Mouse (Mus musculus) neural tube, embryonic 11.5 days (tissue): ENCODE results near the gene Ehbp1. TPM values are rescaled to one million over a fixed set of nuclear protein-coding genes. Genes with fewer than 3 reads are reported as not detected.

Experiments
- ATAC-seq: fragments of 200-750 bp; cut with Nextera tagmentation; 2 replicates; pipeline ENCODE4 v1.8.0; 2017; ENCODE audit warnings: moderate number of reproducible peaks, mild to moderate bottlenecking, moderate TSS enrichment, moderate library complexity; ENCODE audit not compliant: insufficient read depth, low FRiP score, low TSS enrichment
- DNase-seq: peaks from one replicate; pipeline ENCODE4 v3.0.0-alpha.2; 2015; ENCODE audit warnings: low spot score
- H3K27ac ChIP-seq: fragments of 300-500 bp; sonication (generic); 2 replicates; pipeline ENCODE4 v1.5.1; 2014; ENCODE audit warnings: low read depth, mild to moderate bottlenecking, low read length
- H3K27me3 ChIP-seq: fragments of 300-500 bp; sonication (generic); 2 replicates; pipeline ENCODE4 v1.6.1; 2014; ENCODE audit warnings: mild to moderate bottlenecking, low read length, mixed read lengths; ENCODE audit not compliant: control insufficient read depth, insufficient read depth
- H3K36me3 ChIP-seq: fragments of 300-500 bp; sonication (generic); 2 replicates; pipeline ENCODE4 v1.6.1; 2014; ENCODE audit warnings: mild to moderate bottlenecking, low read length, moderate library complexity, mixed read lengths; ENCODE audit not compliant: control insufficient read depth, insufficient read depth
- H3K4me1 ChIP-seq: fragments of 300-500 bp; sonication (generic); 2 replicates; pipeline ENCODE4 v1.6.1; 2014; ENCODE audit warnings: low read length, mixed read lengths; ENCODE audit not compliant: control insufficient read depth, insufficient read depth
- H3K4me2 ChIP-seq: fragments of 300-500 bp; sonication (generic); 2 replicates; pipeline ENCODE4 v1.6.1; 2014; ENCODE audit warnings: low read depth, mild to moderate bottlenecking, moderate library complexity
- H3K4me3 ChIP-seq: fragments of 300-500 bp; sonication (generic); 2 replicates; pipeline ENCODE4 v1.5.1; 2014; ENCODE audit warnings: low read depth, low read length
- H3K9ac ChIP-seq: fragments of 300-500 bp; sonication (generic); 2 replicates; pipeline ENCODE4 v1.6.1; 2014; ENCODE audit warnings: mild to moderate bottlenecking, low read length
- H3K9me3 ChIP-seq: fragments of 300-500 bp; sonication (generic); 2 replicates; pipeline ENCODE4 v1.6.1; 2016; ENCODE audit warnings: low read length; ENCODE audit not compliant: control insufficient read depth
- WGBS: fragments of 180-500 bp; shearing (Covaris S2); extraction: QIAGEN DNeasy Blood & Tissue Kit; methylation state at CpG from one replicate; pipeline ENCODE4 v1.1.7; 2014; 5-methylcytosine and 5-hydroxymethylcytosine counted together
- polyA plus RNA-seq: library from polyadenylated mRNA; unstranded; fragments of >200 nt; fragmentation: Nextera tagmentation; extraction: Ambion mirVana; gene quantifications from 2 replicates; pipeline ENCODE4 v1.2.1, GENCODE M21; 2014

Ehbp1 gene
- polyA plus RNA-seq, 1 experiment from 2014 or later: 13.8 TPM

- H3K27ac ChIP-seq: no peak overlapping the region
- H3K9me3 ChIP-seq: no peaks in the 10 kb centered on the region
- no peak overlapping the region for H3K4me2 ChIP-seq
- H3K4me1 ChIP-seq: peaks cover 4% of the 10 kb centered on the region; the same call in 1 of the 2 replicates
- H3K9ac ChIP-seq: no peak overlapping the region
- WGBS: 2% methylated on average over 27 of the region's 27 CpGs
- DNase-seq (peak; percentile 52), ATAC-seq (no peak)
- no peak overlapping the region for H3K4me3 ChIP-seq
- no peaks in the 10 kb centered on the region for H3K36me3 ChIP-seq
- H3K27me3 ChIP-seq: peaks cover 94% of the 10 kb centered on the region
Observed at GRCm38 (mm10) chr11:21995534-21996324, 346.4 kb downstream of the Ehbp1 start.

DNA sequence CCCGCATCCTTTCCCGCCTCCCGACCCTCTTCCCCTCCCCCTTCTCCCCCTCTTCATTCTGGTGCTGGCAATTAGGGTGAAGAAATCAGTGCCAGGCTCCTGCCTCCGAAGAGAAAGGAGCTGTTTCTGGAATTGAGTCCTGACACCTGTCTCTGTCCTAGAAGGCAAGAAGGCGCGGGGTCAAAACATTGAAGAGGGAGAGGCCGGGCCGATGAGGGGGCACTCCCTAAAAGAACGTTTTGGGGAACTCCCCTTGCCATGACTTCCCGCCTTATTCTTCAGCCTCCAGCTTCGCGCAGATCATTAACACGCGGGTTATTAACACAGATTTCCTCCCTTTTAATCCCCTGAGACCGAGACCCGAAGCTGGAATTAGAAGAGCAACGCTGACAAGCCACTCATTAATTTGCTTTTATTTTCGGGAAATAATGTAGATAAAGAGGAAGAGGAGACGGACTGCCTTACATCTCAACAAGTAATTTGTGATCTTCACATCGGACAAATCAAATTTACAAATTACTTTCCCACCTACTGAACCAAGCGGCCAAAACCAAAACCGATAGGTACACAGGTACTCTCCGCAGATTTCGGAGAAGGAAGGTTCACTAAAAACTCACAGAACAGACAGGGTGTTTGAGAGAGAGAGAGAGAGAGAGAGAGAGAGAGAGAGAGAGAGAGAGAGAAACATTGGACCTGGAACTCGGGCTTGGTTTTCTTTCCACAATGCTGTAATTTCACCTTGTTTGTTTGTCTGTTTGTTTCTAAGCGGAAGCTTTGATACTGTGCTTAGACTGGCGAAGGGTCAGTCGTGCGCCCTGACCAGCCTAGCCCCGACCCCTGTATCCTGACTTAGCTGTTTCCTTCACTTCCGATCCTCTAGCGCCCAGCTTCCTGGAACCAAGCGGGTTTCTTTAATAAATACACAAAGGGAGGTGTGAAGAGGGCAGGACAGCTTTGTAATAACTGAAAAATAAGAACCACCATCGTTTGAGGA, 347.4 kb downstream of the Ehbp1 start:
- Histone ChIP-seq H3K4me1 (peaks cover 4% of the 10 kb centered on the region; the same call in 1 of the 2 replicates), H3K4me3 (no peak overlapping the region), H3K36me3 (no peaks in the 10 kb centered on the region), H3K9me3 (no peaks in the 10 kb centered on the region), H3K27me3 (peaks cover 87% of the 10 kb centered on the region), H3K27ac (no peak overlapping the region), H3K9ac (no peak overlapping the region), H3K4me2 (no peak overlapping the region)
- 1% methylated on average over 34 of the region's 34 CpGs for WGBS
- DNase-seq: peak; percentile 48
- no peak for ATAC-seq

DNA sequence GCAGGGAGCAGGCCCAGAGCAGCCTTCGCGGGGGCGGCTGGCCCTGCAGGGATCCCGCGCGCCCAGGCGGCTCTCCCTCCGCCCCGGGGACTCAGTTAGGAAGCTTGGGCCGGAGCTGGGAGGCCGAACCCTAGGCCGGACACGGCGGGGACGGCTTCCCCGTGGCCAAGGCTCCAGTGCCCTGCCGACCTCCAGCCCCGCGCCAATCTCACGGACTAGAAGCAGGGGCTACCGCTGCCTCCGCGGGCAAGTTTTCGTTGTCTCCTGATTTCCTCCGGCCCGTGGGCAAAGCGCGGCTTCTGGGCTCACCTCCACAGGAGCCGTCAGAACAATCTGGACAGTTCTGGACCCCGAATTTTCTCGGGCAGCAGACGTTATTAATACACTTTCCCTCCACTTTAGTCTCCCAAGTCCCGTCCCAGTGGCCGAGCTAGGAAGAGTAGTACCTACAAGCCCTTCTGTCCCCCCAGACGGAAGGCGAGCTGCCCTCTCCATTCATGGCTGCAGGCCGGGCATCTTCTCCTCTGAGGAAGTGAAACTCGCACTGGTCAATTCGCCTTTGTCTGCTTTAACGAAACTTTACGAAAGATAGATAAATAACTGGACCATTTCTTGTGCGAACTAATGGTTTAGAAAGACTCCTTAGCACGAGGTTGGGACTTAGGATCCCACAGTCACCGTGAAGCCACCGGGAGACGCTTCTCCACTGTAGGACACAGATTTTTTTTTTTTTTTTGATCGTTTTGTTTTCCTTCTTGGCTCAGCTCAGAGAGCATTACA, 348.3 kb downstream of the Ehbp1 start:
- WGBS: 1% methylated on average over 47 of the region's 47 CpGs
- ATAC-seq (0 out of 2 replicates have a peak, but pooled peaks have one; percentile 3), DNase-seq (peak; percentile 60)
- no peaks in the 10 kb centered on the region for H3K36me3 ChIP-seq
- H3K9ac ChIP-seq: no peak overlapping the region
- no peak overlapping the region for H3K4me3 ChIP-seq
- no peak overlapping the region for H3K4me2 ChIP-seq
- no peak overlapping the region for H3K27ac ChIP-seq
- no peaks in the 10 kb centered on the region for H3K9me3 ChIP-seq
- peaks cover 85% of the 10 kb centered on the region for H3K27me3 ChIP-seq
- H3K4me1 ChIP-seq: peaks cover 4% of the 10 kb centered on the region; the same call in 1 of the 2 replicates

GRCm38 (mm10) chr11:21992761-21993596, 349.1 kb downstream of the Ehbp1 start:
- under 1% methylated on average over 79 of the region's 96 CpGs for WGBS
- H3K9me3 ChIP-seq: no peaks in the 10 kb centered on the region
- 0 out of 2 replicates have a peak overlapping the region, but pooled peaks have one; percentile 1 for H3K4me2 ChIP-seq
- H3K36me3 ChIP-seq: no peaks in the 10 kb centered on the region
- no peak overlapping the region for H3K4me3 ChIP-seq
- DNase-seq: peak; percentile 57
- no peak overlapping the region for H3K9ac ChIP-seq
- peaks cover 4% of the 10 kb centered on the region; the same call in 1 of the 2 replicates for H3K4me1 ChIP-seq
- peak; percentile 56; the same call in 1 of the 2 replicates for ATAC-seq
- H3K27me3 ChIP-seq: peaks cover 82% of the 10 kb centered on the region
- H3K27ac ChIP-seq: no peak overlapping the region

- Histone ChIP-seq H3K9ac (no peak overlapping the region), H3K4me3 (no peak overlapping the region), H3K9me3 (no peaks in the 10 kb centered on the region), H3K27me3 (peaks cover 38% of the 10 kb centered on the region), H3K36me3 (no peaks in the 10 kb centered on the region), H3K4me2 (no peak overlapping the region), H3K27ac (no peak overlapping the region), H3K4me1 (no peaks in the 10 kb centered on the region)
- DNase-seq: no peak
- 77% methylated on average over 1 of the region's 1 CpGs for WGBS
- ATAC-seq: no peak
Observed at GRCm38 (mm10) chr11:21988398-21988946, 353.6 kb downstream of the Ehbp1 start.

- no peak for DNase-seq
Observed at GRCm38 (mm10) chr11:21985118-21985517, 357.0 kb downstream of the Ehbp1 start.

GRCm38 (mm10) chr11:21974005-21974531, 368.0 kb downstream of the Ehbp1 start:
- H3K4me2 ChIP-seq: no peak overlapping the region
- DNase-seq (no peak), ATAC-seq (no peak)
- H3K4me3 ChIP-seq: no peak overlapping the region
- H3K27ac ChIP-seq: no peak overlapping the region
- H3K4me1 ChIP-seq: no peaks in the 10 kb centered on the region
- H3K9me3 ChIP-seq: no peaks in the 10 kb centered on the region
- H3K27me3 ChIP-seq: no peaks in the 10 kb centered on the region
- H3K36me3 ChIP-seq: no peaks in the 10 kb centered on the region
- 74% methylated on average over 5 of the region's 5 CpGs for WGBS
- no peak overlapping the region for H3K9ac ChIP-seq

More at GRCm38 (mm10) chr11:21985118-21985517, 357.0 kb downstream of the Ehbp1 start:
- no peaks in the 10 kb centered on the region for H3K36me3 ChIP-seq
- H3K4me3 ChIP-seq: no peak overlapping the region
- no peak overlapping the region for H3K4me2 ChIP-seq
- H3K27me3 ChIP-seq: peaks cover 16% of the 10 kb centered on the region
- H3K9me3 ChIP-seq: no peaks in the 10 kb centered on the region
- WGBS: 50% methylated on average over 1 of the region's 1 CpGs
- H3K9ac ChIP-seq: no peak overlapping the region
- no peak for ATAC-seq
- H3K4me1 ChIP-seq: no peaks in the 10 kb centered on the region
- no peak overlapping the region for H3K27ac ChIP-seq
